Mouse (Mus musculus) embryo, embryonic 11 days (tissue): ENCODE measurements at regions not wholly inside any gene's neighbourhood (a gene's known extent, or its start where the extent isn't known, plus 50 kb on each side); places are given as distances from the start of the nearest gene placed in this dataset.

Experiments
- DNase-seq: peaks from one replicate; pipeline ENCODE4 v3.0.0-alpha.2; 2015

DNA sequence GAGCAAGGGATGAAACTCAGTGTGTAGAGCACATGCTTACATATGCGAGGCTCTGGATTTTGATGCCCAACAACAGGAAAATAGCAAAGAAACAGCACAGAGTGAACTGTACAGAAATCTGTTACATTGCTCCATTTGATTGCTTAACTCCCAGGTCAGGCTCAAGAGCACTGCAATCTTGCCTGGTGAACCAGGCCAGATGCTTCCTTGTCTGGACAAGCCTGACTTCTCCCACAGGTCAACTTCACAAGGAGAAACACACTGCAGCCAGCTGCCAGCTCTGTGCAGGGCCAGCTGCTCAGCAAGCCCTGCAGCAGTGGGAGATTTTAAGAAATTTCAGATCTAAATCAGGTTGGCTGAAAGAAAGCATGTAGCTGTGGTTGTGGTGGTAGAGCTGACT lies 81.2 kb upstream of the 1700066M21Rik start:
- DNase-seq, result peak; percentile 9

DNA sequence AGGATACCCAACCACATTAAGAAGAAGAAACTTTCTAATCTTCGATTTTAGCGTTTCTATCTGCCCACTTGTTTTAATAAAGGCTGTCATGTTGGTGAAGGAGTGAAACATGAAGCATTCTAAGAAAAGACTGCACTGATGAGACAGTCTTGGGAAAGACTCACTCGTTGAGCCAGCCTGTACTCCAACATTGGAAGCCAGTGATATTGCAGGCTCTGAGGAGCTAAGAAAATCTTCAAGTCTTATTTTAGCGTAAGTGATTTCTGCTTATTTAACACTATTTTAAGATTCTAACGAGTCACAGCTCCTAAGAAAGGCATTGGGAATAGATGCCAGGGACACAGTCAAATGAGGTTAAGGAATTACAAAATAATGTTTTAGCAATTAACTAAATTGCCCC lies 78.9 kb upstream of the 1700066M21Rik start:
- DNase-seq, result no peak

DNA sequence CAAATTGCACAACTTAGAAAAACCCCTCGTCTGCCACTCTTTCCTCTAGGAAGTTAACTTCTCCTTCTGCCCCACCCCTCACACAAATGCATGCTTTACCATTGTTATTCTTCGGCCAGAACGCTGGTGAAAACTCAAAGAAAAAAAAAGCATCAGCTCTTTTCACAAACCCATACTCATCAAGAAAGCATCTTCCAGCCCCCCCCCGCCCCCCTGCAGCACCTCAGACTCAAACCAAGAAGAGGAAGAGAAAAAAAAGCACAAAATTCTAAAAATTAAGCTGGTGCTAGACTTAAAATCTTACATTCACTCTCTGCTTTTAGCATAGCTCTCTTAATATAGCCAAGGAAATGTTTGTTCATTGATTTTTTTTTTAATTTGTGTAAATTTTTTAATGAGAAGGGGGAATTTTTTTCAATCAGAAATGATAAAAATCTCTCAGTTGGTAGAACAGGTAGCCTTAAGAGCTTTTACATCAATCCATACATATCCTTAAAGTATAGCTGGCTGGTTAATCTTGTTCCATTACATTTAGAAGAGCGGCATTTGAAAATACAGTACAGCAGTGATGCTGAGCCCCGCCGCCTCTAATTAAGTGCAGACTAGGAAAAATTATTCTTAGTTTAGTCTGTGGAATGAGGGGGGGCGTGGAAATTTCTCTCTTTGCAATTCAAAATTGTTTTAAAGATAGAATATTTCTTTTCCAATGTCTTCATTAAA lies 76.0 kb upstream of the 1700066M21Rik start:
- no peak for DNase-seq

DNA sequence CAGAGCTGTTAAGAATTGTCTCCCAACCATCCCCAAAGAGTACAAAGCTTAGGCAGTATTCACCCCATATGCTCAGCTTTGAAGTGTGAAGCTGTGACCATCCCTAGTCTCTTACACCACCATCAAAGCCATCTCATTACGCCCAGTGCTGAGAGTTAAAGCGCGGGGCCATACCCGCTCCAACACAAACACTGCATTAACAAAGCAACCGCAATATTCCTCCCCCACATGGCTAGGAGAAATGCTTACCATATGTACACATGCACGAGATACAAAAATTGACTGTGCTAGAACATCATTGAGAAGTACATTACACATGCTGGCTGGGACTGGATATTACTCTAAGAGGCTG lies 75.5 kb upstream of the 1700066M21Rik start:
- DNase-seq, result no peak

DNA sequence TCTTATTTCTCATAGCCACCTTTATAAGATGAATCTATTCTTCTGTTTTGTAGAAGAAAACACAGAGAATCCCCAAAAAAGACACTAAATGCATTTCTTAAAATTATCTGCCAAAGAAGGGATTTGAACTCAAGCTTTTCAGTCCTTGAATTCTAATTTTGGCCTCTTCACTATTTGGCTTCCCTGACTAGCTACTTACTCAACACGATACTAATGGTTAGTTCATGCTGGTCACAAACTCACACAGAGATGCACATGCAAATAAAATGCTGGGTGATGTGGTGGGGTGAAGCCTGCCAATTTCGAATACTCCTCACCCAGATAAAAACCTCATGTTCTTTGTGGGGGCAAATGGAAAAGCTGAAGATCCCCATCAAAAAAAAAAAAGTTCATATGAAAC lies 72.7 kb upstream of the 1700066M21Rik start:
- DNase-seq, result no peak

DNA sequence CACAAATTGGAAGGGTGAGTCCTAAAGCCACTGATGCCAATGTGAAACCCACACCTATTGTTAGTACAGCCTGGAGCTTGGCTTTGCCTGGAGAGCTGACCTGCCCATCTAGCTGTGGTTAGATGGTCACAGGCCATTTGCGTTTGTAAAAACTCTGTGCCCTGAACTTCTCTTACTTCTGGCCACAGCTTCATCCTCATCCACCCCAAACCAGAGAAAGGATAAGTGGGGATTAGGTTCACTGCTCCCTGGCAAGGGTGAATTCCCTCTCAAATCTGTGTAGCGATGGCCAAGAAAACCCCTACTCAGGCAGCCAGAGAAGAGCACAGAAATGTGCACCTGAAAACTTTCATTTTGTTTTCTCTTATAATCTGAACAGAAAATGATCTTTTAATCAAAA lies 54.9 kb upstream of the 1700066M21Rik start:
- no peak for DNase-seq

DNA sequence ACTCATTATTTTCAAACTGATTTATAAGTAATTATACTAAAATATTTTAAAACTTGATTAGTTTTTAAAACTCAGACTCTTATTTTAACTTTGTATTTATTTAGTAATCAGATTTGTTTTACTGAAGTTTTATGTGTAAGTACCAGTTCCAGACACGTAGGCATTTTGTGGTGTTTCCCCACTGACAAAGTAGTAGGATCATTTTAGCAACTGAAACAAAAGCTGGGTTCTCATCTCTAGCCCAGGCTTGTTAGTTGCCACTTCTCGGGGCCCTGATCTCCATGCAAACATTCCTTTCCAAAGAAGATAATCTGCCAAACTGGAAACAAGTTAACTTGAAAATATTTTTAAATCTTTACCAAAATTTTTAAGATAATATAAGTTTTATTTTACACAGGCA lies 54.3 kb upstream of the 1700066M21Rik start:
- no peak for DNase-seq

DNA sequence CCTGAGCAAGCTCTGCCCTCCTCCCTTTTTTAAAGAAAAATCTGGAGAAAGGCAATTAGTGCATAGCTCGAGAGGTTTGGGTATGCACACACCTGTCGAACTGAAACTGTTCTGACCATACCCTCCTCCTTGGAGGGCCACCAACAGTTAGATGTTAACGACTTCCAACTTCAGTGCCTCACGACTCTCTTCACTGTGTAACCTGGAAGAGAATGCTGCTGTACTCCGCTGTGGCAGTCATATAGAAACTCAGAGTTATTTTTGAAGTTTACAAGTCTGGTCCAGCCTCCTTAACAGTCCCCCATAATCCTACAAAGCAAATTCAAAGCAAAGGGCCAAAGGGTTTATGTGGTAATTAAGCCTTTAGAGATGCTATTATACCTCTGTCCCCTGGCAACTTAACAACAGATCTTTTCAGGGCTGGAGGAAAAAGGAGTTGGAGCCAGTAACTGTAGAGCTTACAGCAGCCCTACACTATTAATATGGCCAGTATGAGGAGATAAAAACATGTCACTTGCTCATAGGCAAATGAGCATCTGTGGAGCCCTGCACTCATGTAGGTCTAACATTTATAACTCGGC lies 51.7 kb upstream of the 1700066M21Rik start:
- no peak for DNase-seq
